Mouse (Mus musculus) cerebellum, adult 9-10 months (tissue): ENCODE measurements around the gene Csnk1g2.

Source experiments
- DNase-seq: peaks from one replicate; pipeline ENCODE4 v3.0.0; 2022

The Csnk1g2 gene

DNA sequence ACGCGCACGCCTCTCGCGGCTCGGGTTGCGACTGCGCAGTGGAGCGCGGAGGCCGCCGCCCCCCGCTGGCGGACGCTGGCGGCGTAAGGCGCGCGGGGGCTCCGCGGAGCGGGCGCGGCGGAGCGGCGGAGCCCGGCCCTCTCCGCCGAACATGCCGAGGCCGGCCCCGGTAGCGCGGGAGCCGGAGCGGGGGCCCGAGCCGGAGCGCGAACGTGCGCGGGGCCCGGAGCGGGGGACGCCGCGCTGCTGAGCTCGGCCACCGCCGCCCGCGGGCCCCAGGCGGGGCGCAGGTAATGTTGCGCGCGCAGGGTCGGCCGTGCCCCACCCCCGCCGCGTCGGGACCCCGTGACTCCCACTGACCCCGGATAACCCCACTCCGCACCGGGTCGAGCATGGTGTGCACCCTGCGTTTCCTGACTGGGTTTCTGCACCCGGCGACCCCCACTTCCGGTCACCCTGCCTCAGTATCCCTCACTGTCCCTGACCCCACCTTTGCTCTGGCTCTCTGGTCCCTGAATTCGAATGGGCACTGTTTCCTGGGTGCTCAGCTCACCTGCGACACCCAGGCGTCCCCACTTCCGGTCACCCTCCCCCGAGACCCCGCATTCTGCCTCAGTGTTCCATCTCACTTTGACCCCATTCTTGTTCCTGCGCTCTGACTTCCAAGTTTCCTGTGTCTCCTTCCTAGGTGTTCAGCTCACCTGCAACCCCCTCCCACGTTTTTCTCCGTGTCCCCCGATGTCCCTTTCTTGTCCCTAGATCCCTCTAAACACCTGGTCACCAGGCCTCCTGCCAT lies at the start of gene Csnk1g2:
Gene Csnk1g2 (plus strand): TSS at position 178 of the 796 bp plus-strand sequence.
- DNase-seq = peak; percentile 84

GRCm38 (mm10) chr10:80573944-80574343 lies 48.7 kb upstream of the Csnk1g2 start:
- DNase-seq = no peak

- DNase-seq = peak; percentile 52
Measured at GRCm38 (mm10) chr10:80574896-80575295, 47.7 kb upstream of the Csnk1g2 start.

GRCm38 (mm10) chr10:80575925-80576324 lies 46.7 kb upstream of the Csnk1g2 start:
- DNase-seq = peak; percentile 42

- DNase-seq = peak; percentile 63
Measured at GRCm38 (mm10) chr10:80576351-80577194, 46.1 kb upstream of the Csnk1g2 start.

DNA sequence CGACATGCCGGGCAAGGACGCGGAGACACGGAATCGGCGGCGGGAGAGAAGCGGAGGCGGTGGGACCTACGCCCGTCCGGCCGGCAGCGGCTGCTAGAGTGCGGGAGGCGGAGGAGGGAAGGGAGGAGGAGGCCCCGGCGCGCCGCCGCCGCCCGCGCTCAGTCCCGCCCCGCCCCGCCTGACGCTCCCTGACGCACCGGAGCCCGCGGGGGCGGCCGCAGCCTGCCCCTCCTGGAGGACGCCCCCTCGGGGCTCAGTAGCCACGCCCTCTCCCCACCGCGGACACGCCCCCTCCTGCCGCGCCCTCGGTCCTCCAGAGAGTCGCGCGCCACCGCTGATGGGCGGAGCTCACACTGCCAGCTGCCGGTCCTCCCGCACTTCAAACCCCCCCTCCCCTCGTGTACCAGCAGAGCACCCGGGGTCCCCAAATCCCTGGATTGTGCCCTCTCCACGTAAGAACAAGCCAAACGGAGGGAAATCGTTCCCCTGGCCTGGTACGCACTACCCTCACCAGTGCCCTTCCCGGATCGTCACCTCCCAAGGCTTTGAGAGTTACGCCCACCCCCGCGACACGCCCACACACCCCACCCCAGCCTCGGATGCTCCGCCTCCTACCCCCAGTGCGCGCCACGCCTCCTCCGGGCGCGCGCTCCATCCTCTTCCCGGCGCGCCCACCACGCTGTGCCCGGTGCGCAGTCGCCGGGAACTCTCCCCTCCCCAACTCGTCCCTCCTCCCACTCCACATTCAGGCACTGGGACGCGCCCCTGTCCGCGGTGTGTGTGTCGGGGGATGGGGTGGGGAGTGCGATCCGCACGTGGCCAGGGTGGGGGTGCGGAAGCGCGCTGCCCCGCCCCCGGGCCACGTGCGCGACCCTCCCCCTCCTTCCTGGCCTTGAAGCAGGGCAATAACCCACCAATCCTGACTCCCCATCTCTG lies 45.2 kb upstream of the Csnk1g2 start, which contains the start of gene Klf16:
Gene Klf16 (minus strand): TSS at position 127 of the 936 bp plus-strand sequence.
- peak; percentile 90 for DNase-seq

- DNase-seq = peak; percentile 80
Measured at GRCm38 (mm10) chr10:80578131-80578750, 44.4 kb upstream of the Csnk1g2 start.

DNA sequence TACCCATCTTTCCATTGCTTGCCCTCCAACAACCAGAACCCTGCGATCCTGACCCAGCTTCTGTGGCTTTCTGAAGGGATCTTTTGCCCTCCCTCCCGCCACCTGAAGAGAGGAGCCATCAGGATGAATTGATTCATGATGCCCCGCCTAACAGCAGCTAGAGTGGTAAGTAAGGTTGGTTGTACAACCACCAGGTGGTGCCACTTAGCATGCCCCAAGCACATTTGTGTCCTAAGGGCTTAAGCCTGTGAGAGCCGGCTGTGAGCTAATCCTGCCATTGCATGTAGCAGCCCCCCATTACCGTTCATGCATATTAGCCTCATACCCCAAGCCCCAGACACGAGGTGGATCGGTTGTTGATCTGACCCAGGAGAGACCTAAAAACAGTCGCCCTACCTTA lies 43.7 kb upstream of the Csnk1g2 start:
- DNase-seq = peak; percentile 79

DNA sequence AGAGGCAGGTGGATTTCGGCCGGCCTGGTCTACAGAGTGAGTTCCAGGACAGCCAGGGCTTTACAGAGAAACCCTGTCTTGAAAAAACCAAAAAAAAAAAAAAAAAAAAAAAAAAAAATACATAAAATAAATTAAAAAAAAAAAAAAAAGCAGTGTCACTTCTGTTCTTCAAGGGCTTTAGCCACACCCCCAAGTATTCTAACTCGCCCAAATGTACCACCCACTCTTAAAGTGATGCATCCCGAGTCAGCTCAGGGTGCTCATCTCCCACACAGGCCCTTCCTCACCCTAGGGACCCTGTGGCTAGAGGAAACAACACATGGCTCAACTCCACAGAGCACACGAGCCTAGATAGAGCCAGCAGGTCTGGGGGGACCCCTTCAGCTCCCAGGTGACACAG lies 39.6 kb upstream of the Csnk1g2 start:
- no peak for DNase-seq

DNA sequence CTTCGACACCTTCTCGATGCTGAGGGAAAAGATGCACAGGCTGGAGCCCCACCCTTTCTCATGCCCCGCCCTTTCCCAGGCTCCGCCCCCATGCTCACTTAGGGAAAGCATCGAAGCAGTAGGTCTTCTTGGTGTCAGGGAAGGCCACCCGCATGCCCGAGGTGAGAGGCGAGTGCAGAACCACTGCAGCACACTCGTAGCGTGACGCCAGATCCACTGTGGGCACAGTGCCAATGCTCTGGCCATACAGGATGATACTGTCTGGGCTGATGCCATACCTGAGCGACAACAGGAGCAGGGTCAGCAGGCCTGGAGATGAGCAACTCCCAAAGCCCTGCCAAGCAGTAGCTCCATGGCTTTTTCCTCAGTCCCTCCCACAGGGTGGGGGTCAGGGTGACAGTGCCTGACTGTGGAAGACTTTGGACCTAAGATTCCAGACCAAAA lies 38.6 kb upstream of the Csnk1g2 start:
- no peak for DNase-seq

DNA sequence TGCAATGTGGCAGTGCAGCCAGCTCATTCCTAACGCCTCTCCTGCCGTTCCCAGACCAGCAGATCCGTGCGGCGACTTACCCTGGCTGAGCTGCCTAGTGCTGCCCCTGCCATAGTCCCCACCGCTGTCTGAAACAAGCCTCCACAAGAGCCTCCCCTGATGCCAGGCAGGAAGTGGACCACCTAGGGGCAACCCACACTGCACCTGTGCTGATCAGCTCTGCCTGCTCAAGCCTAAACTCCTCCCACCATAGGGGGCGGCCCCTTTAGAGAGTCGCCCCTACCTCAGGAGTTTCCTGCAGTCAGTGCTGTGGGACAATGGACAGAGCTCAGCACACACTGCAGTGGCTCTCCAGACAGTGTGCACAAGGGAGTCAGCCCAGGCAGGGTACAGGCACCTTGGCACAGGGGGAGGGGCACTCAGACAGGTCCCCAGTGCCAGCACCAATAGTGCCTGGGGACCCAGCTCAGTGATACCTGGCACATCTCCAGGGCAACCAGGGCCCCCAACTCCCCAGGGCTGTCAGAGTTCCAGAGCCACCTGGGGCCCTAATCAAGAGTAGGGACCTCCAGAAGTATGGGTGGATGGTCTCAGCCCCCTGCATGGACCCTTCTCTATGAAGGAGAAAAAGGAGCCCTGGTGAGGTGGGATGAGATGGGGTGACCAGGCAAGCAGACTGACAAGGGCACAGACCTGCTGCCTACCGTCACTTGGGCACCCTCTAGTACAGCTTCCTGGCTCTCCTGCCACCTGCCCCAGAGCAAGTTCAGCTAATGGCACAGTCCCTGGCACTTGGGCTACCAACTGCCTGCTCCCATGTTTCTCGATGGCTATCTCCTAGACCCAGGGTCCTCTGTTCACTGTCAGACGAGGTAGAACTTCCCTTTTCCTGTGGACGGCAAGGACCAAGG lies 37.7 kb upstream of the Csnk1g2 start:
- DNase-seq = no peak

DNA sequence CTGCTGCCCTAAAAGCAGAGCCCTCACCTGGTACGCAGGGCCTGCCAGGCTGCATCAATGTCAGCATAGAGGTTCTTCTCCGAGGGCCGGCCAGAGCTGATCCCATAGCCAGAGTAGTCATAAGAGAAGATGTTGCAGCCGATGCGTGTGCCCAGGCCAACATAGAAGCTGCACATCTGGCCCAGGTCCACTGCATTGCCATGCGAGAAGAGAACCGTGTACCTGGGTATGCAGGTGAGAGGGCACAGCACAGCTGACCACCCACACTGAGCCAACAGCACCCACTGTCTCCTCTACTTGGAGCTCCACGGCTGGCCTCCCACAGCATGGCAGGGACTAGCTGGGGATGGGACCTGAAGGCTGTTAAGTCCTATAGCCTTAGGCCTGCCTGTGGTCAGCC lies 37.1 kb upstream of the Csnk1g2 start:
- DNase-seq = no peak

DNA sequence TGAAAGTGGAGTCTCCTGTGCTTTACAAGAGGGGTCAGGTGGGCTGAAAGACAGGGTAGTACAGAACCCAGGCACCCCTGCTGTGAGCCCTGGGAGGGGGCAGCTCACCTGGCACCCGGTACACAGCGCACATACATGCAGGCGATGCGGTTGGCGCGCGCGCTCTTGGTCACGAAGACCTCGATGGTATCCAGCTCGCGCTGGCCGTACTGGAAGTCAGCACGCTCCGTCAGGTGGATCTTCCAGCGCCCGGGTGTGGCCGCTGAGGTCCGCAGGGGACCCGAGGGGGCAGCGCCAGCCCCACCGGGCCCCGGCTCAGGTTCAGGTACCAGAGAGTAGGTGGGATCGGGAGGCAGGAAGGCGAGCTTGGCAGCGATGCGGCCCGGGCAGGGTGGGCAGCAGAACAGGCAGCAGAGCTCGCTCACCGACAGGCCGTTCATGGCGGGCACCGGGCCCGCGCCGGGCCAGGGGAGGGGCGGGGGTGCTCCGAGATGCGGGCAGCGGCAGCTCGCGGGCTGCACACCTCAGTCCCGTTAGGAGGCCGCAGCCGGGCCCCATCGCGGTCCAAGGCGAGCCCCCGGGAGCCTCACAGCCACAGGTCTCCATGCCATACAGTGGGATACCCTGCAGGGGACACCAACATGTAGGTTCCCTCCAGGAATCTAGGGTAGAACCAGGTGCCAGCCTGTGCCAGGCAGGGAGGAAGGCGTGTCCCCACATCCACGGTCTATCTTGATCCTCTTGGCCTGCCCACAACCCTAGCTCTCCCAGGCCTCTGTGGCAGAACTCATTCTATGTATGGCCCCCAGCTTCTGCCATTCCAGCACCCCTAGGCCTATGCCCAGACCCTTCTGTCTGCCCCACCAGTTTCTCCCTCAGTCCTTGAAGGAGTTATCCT lies 36.0 kb upstream of the Csnk1g2 start:
- DNase-seq = no peak

- no peak for DNase-seq
Measured at GRCm38 (mm10) chr10:80587305-80587657, 35.4 kb upstream of the Csnk1g2 start.

GRCm38 (mm10) chr10:80589127-80589878 lies 33.3 kb upstream of the Csnk1g2 start:
- no peak for DNase-seq

- DNase-seq = peak; percentile 96
Measured at GRCm38 (mm10) chr10:80589879-80590854, 32.5 kb upstream of the Csnk1g2 start, which contains the start of gene Abhd17a. Gene Abhd17a (minus strand): TSS chr10:80590341.

GRCm38 (mm10) chr10:80596318-80596717 lies 26.3 kb upstream of the Csnk1g2 start:
- no peak for DNase-seq
